Mouse (Mus musculus) G1E (cell line): ENCODE measurements around the gene Tsc22d3.

ENCODE experiments used
- CTCF ChIP-seq: IDR thresholded peaks from 2 replicates; pipeline ENCODE4 v1.5.1; 2012; ENCODE audit warnings: low read depth, low read length, inconsistent platforms, mixed read lengths
- GATA1 ChIP-seq: IDR thresholded peaks from 2 replicates; pipeline ENCODE4 v1.6.1; 2012; ENCODE audit warnings: borderline replicate concordance, low read length, inconsistent platforms, mixed read lengths
- GATA2 ChIP-seq: IDR thresholded peaks from 2 replicates; pipeline ENCODE4 v1.6.1; 2012; ENCODE audit warnings: low read depth, low read length, inconsistent platforms, borderline replicate concordance
- POLR2AphosphoS5 ChIP-seq: IDR thresholded peaks from 2 replicates; pipeline ENCODE4 v1.6.1; 2012; ENCODE audit warnings: low read depth, low read length, inconsistent platforms; ENCODE audit not compliant: insufficient replicate concordance
- TAL1 ChIP-seq: conservative IDR thresholded peaks from 2 replicates; pipeline ENCODE4 v1.6.1; 2012; ENCODE audit warnings: low read depth, low read length, inconsistent platforms, mixed read lengths

DNA sequence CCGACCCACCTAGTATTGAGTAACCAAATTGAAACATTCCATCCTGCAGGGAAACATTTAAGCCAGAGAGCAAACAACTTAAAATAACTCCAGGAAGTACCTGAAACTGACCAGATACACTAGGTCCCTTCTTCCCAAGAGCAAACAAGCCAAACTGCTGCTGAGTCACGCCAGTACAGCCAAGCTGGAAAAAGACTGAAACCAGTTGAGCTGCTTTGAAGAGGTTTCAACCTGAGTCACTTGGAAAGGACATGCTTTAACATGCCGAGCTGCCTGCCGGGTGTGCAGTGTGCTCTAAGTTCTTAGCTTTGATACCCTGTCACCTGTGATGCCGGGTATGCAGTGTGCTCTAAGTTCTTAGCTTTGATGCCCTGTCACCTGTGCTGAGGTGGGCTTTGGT, 37.6 kb upstream of the Tsc22d3 start:
- no peak for TF ChIP-seq TAL1
- TF ChIP-seq GATA1: no peak
- no peak for TF ChIP-seq CTCF
- TF ChIP-seq POLR2AphosphoS5: no peak
- TF ChIP-seq GATA2: no peak
